Mouse (Mus musculus): Measurements from ENCODE around the gene Slc35f2. TPM values are rescaled to one million over a fixed set of nuclear protein-coding genes. Genes with fewer than 3 reads are reported as not detected.
A peak's percentile ranks its signal among the peaks of the same experiment; 100 is the strongest.

The Slc35f2 gene
- not detected for total RNA-seq (2021)
- long read RNA-seq, experiment 1 = 0 reads
- long read RNA-seq, experiment 2 = 0 reads

DNA sequence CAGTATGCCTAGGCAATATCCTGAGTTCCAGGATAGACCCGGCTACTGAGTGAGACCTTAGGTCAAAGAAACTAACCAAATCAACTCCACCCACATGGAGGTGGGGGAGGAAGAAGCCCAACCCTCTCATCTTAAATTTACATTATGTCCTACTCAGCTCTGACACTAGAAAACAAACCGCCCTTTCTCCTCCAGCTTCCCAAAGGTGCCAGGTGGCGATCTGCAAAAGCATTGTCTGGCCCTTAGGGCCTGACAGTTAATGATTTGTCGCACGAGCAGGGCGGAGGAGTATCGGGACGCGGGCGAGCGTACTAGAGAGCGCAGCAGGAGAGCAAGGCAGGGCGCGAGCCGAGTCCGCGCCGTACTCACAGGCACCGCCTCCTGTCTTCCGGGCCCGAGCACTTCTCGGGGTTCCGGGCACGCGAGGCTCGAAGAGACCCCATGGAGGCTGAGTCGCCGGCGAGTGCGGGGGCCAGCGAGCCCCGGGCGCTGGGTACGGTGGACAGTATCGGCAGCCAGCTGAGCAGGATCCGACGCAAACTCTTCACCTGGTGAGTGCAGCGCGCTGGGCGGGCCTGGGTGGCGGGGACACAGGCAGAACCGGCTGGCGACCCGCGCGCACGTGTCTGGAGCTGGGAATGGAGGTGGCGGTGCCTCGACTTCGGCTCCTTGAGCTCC, at the start of gene Slc35f2:
Slc35f2 (plus strand) TSS at position 195 of the 678 bp plus-strand sequence.
- DNase-seq = peak; percentile 5
- intact Hi-C loops (cut with DNase I; ENCODE audit: low total_unique reads) = no loop called here

DNA sequence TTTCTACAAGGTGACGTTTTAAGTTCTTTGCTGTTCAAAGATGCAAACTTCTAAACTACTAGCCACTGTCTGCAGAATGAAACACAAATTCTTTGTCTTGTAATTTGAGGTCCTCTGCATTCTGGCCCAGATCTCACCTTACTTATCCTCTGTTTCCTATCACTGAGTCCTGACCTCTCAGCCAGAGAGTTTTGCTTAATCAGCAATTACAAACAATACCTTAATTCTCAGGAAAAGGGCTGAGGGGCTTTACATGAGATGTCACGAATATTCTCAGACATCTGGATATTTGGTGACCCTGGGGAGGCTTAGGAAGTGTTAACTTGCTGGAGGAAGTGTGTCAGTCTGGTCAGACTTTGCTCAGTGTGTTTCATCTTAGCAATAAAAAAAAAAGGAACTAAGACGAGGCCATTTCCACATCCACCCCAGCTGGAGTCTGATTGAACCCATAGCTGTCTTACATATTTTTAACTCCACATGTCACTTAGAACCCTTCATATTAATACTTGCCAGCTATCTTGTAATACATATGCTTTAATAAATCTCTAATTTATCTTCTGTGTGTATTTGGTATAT, 30.4 kb upstream of the Slc35f2 start:
- intact Hi-C loops (cut with DNase I; ENCODE audit: low total_unique reads) = no loop called here
- no peak for DNase-seq

DNA sequence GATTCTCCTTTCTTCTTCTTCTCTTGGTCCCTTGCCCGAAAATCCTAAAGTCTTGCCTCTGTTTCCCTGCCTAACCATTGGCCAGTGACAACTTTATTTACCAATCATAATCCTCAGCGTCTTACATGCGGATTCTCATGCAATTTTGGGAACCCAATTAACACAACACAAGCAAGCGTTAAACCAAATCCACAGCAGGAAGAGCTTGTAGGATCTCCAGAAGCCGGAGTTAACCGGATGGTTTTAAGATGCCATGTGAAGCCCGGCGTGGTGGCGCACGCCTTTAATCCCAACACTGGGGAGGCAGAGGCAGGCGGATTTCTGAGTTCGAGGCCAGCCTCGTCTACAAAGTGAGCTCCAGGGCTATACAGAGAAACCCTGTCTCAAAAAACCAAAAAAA, 20.9 kb upstream of the Slc35f2 start:
- intact Hi-C loops (cut with DNase I; ENCODE audit: low total_unique reads) = no loop called here
- no peak for DNase-seq

DNA sequence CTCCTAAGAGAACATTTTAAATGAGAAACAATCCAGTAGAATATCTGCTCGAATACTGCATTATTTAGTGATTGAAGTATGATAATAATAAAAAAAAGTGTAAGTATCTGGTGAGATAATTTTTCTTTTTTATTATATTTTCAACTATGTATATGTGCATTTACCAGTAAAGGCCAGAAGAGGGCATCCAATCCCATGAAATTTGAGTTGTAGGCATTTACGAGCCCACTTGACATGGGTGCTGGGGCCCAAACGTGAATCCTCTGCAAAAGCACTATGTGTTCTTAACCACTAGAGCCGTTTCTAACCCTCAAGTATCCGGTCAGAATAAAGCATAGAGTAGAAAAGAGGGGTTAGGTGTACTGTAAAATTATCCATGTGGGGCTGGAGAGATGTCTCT, 20.4 kb upstream of the Slc35f2 start:
- no peak for DNase-seq
- intact Hi-C loops (cut with DNase I; ENCODE audit: low total_unique reads) = no loop called here

DNA sequence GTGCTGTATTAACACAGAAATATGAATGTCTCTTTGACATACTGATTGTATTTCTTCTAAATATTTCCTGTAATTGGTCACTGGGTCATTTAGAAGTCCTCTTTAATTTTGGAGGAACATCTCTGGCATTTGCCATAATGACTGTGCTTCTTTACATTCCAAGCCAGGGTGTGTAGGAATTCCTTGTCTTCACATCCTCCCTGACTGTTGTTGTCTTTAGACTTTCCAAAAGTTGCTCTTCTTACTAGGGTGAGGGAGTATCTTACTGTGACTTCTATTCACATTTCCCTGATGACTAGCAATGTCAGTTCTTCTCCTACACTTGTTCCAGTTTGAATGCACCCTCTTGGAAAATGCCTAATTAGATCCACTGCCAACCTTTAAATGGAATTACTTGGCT, 16.5 kb upstream of the Slc35f2 start:
- DNase-seq = no peak
- intact Hi-C loops (cut with DNase I; ENCODE audit: low total_unique reads) = no loop called here

DNA sequence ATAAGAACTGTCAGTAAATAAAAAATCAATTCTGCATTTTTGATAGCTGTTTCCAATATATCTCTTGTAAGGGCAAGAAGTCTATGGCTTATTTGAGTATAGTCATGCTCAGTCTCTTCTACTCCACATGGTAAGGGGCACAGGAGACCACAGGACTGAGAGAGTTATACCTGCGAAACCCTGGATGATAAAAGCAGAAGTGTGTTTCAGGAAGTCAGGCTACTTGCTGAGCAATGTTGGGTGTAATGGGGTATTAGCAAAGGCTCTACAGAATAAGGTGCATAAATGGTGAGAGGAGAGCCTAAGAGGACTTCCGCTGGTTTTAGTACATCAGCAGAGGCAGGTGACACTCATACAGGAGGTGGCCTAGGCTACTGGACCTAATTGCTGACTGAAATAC, 13.2 kb upstream of the Slc35f2 start:
- DNase-seq = no peak
- intact Hi-C loops (cut with DNase I; ENCODE audit: low total_unique reads) = no loop called here

DNA sequence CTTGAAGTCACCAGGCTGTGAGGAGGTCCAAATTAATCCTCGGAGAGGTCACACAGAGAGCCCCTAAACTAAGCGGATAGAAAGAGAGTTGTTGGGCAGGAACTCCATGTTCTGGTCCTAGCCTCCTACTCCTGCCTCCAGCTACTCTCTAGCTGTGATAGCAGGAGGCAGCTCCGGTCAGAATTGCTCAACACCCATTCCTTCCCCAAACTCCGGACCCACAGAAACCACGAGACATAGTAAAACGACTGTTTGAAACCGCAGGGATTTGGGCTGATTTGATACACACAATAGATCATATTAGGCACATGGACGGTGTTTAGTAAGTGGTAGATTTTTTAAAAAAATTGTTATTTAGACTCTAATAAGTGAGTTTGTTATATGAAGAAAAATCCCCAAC, 6.6 kb upstream of the Slc35f2 start:
- no peak for DNase-seq
- intact Hi-C loops (cut with DNase I; ENCODE audit: low total_unique reads) = loop anchor here (10.0 kb wide), 1 partner anchor 1200 kb away; no protein-coding TSS in a partner anchor

DNA sequence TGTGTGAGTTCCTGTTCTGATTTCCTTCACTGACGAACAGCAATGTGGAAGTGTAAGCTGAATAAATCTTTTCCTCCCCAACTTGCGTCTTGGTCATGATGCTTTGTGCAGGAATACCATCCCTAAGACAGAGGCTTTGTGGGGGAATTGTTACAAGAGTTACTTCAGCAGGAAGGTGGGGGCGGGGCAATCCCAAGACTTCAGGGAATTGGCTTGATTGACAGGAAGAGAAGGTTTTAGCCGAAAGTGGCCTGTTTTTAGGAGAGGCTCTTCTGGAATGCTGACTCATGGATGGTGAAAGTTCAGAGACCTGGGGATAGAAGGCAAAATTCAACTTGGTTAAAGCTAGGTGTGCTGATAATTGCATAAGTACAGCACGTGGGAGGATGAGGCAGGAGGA, 2.9 kb upstream of the Slc35f2 start:
- intact Hi-C loops (cut with DNase I; ENCODE audit: low total_unique reads) = loop anchor here (10.0 kb wide), 1 partner anchor 1204 kb away; no protein-coding TSS in a partner anchor
- no peak for DNase-seq

DNA sequence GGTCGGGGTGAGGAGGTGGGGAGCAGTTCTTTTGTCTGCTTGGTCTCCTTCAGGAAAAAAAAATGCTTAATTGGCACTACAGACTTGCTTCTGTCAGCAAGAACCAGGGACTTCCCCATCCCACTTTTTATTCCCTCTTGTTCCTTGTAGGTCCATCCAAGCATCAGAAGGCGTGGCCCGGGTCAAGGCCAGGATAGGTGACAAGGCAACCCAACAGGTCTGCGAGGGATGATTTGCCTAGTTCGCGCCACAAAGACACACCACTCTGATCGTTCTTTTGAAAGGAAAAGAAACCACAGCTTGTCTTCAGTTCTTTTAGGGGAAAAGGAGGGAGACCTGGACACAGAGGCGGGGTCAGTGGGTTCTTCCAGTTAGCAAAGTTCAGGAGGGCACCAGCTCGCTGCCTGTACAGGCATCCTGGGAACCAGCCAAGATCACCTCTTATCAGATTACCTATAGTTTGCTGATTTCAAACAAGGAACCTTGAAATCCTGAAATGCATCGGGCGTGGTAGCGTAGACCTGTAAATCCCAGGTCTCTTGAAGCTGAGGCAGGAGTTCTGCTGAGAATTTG, 481 bp upstream of the Slc35f2 start:
- intact Hi-C loops (cut with DNase I; ENCODE audit: low total_unique reads) = no loop called here
- no peak for DNase-seq

DNA sequence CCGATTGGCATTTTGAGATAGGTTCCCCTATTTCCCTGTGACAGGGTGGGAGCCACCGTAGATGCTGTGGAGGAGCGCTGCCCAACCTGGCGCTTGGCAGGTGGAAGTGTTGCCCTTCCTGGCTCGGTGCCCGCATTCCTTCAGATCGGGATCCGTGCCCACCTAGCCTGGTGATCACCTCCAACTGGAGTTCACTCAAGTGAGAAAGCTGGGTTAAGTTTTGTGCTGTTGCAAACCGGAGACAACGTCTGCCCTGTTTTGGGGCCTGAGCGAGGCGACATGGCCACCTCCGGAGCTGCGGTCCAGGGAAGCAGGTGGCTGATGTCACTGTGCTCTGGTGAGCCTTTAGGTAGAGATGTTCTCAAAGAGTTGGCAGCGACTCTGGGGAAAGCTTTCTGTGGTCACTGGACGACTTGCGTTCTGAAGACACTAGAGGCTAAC, 803 bp downstream of the Slc35f2 start:
- intact Hi-C loops (cut with DNase I; ENCODE audit: low total_unique reads) = no loop called here
- no peak for DNase-seq

DNA sequence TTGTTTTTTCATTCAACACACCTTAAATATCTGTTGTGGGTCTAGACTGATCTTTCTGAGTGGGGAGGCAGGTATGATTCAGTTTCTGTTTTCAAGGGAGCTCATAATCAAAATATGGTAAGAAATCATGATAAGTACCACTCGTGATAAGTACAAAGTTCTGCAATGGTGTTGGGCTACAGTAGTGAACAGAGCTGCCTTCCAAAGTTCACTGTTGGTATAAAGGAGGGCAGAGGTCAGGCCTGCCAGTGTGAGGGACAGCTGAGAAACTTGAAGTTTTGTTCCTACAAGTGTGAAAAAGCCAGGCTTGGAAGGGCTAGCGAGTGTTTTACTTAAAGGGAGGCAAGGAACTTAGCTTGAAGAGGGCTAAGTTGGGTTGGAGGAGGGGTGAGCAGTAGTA, 4.2 kb downstream of the Slc35f2 start:
- intact Hi-C loops (cut with DNase I; ENCODE audit: low total_unique reads) = no loop called here

DNA sequence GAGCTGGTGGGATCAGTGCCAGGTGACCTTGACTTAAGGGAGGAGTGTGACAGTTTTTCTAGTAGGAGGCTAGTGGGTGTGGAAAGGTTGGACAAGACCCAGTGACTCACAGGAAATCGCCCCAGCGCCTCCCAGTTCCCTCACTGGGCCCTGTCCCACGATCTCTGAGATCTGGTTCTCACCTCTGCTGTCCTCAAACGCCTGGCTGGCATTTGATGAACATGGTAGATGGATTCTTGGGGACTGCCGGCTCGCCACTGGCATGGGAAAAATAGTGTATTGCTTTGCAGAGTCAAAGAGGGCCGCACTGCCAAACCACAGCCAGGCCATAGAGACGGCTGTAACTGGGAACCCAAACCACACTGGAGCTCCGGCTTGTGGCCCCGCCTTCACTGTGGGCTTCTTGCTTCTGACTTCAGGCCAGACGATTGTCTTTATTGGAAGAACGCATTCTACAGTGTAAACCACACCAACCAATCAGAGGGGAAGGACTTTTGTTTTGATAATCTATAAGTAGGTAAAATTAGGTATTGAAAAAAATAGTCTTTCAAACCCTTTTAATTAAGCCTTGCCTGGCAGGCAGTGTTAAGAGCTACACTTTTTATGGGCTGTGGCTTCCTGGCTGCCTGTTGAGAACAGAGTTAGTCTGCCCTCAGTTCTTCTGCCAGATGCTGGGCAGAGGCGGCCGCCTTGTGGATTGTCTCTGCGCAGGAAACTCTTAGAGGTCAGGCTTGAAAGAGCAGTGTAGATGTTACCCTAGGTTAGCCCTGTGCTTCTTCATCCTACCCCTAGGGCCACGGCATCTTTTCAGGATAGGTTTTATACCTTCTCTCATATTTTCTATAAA, 15.4 kb downstream of the Slc35f2 start:
- no peak for DNase-seq
- intact Hi-C loops (cut with DNase I; ENCODE audit: low total_unique reads) = no loop called here

More for the DNA sequence above, 4.2 kb downstream of the Slc35f2 start:
- DNase-seq = no peak

DNA sequence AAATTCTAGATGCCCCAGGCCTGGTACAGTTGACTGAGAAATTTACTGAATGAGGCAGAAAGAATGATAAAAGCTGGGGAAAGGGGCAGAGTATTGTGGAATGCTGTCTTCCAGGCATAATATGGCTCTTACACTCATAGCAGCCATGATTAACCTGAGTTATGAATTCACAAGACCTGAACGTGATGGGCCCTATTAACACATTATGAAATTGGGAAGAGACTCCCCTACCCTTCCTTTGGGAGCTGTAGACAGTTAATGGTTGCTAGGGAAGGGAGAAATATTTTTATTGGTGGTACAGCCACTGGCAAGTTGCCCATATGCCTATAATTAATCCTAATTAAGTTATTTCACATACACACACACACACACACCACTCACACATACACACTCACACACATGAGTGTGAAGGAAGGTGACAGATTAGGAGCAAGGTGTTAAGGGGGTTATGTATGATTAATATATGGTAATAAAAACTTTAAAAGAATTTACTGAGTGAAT, 22.5 kb downstream of the Slc35f2 start:
- DNase-seq = no peak
- intact Hi-C loops (cut with DNase I; ENCODE audit: low total_unique reads) = no loop called here

DNA sequence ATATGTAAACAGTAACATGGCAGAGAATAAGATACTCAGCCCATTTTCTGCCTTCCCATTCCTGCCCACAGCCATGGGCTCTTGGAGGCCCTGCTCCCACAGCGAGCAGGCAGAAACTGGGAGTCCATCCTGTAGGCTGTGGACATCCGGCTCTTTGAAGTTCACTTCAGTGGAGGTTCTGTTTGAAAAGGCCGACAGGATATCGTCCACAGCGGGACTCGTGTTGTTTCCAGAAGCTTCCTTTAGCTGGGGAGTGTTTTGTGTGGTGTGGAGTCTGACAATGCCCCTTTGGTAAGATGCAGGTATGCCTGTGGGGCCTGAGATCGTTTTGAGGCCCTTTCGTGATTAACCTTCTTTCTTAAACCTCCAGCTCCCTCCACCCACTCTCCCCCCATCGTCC, 23.2 kb downstream of the Slc35f2 start:
- DNase-seq = no peak
- intact Hi-C loops (cut with DNase I; ENCODE audit: low total_unique reads) = no loop called here

DNA sequence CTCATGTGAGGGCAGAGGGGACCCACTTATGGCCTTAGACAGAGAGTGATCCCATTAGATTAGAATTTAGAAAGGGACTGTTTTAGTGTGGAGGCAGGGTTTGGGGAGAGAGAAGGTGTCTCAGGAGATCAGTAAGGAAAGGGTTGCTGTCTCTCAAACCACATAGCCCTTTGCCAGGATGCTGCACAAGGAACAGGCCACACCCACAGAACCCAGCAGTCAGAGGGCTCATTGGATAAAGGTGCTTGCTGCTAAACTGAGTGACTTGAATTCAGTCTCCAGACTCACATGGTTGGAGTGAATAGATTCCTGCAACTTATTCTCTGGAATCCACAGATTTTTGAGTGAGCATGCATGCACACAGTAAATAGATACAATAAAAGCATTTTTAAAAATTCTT, 24.0 kb downstream of the Slc35f2 start:
- DNase-seq = no peak
- intact Hi-C loops (cut with DNase I; ENCODE audit: low total_unique reads) = no loop called here

DNA sequence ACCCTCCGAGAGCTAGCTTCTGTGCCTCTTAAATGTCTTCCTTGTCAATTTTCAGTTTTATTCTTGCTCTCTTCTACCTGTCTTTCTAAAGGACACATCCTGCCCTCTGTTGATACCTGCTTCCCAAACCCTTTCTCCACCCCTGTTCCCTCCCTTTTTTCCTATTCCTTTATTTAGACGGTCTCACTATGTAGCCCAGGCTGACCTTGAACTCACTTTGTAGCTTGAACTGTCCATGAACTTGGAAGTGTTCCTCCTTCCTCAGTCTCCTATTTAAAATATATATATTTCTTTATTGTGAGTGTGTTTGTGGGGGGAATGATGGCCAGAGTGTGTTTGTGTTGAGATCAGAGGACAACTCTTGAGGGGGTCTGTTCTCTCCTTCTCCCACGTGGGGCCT, 25.0 kb downstream of the Slc35f2 start:
- no peak for DNase-seq
- intact Hi-C loops (cut with DNase I; ENCODE audit: low total_unique reads) = no loop called here

DNA sequence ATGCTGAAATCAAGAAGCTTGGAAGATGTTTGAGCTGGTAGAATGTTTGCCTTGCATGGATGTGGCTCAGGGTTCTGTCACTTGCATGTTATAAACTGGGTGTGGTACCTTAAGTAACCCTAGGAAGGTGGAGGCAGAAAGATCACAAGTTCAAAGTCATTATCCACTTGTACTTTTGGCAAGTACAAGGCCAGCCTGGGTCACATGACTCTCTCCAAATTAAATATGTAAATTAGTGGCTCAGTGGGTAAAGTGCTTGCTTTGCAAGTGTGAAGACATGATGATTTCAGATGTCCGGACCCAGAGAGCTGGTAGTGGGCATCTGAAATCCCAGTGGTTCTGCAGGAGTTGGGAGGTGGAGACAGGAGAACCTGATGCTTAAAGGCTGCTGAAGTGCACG, 25.8 kb downstream of the Slc35f2 start:
- DNase-seq = no peak
- intact Hi-C loops (cut with DNase I; ENCODE audit: low total_unique reads) = no loop called here

DNA sequence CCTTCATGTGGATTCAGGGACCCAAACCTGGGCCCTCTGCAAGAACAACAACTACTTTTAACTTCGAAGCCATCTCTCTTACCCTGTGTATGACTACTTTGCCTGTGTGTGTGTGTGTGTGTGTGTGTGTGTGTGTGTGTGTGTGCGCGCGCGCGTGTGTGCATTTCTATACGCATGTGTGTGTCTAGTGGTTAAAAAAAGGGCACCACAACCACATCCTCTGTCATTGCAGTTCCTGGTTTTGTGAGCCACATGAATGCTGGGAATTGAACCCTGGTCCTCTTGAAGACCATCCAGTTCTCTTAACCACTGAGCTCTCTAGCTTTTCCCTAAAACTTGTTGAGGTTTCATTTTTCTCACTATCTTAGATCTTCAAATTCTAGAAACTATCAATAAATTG, 31.6 kb downstream of the Slc35f2 start:
- no peak for DNase-seq
- intact Hi-C loops (cut with DNase I; ENCODE audit: low total_unique reads) = no loop called here

DNA sequence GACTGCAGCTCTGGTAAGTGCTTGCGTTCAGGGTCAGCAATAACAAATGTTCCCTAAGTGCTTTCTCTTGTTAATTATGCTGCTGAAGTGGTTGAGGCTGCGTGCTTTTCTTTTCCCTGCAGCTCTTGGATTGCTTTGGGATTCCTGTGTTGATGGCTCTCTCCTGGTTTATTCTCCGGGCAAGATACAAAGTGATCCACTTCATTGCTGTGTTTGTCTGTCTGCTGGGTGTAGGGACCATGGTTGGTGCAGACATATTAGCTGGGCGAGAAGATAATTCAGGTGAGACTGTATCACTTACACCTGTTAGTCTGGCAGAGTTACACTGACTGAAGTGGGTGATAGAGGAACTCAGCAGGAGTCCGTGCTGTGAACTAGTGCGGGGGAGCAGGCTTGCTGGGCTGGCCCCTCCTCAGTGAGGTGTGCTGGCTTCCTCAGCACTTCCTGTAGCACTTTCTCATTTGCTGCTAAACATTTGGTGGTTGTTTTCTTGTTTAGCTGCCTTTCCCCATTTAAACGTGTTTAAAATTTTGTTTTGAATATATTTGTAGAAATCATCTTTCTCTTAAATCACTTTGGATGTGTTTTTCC, 35.3 kb downstream of the Slc35f2 start:
- DNase-seq = no peak
- intact Hi-C loops (cut with DNase I; ENCODE audit: low total_unique reads) = no loop called here

DNA sequence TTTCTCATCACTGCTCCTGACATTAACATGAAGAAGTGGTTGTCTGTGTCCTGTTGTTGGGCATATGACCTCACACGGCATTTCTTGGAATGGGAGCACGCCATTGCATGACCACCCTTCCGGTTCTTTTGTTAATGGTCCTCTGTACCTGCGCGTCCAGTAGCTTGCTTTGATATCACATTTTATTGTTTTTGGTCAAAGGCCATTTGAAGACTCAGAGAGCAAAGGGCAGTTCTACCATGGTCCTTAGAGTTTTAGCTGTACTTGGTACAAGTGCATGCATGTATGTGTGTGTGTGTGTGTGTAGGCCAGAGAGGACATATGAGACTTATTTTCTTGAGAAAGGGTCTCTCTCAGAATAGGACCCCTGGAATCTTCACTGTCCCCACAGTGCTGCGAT, 42.1 kb downstream of the Slc35f2 start:
- intact Hi-C loops (cut with DNase I; ENCODE audit: low total_unique reads) = no loop called here

More for the DNA sequence above, 42.1 kb downstream of the Slc35f2 start:
- no peak for DNase-seq

All from gastrocnemius, postnatal 14 days (tissue).